7 mouse cellular contexts compared by ENCODE assay signal in the genomic region with DNA sequence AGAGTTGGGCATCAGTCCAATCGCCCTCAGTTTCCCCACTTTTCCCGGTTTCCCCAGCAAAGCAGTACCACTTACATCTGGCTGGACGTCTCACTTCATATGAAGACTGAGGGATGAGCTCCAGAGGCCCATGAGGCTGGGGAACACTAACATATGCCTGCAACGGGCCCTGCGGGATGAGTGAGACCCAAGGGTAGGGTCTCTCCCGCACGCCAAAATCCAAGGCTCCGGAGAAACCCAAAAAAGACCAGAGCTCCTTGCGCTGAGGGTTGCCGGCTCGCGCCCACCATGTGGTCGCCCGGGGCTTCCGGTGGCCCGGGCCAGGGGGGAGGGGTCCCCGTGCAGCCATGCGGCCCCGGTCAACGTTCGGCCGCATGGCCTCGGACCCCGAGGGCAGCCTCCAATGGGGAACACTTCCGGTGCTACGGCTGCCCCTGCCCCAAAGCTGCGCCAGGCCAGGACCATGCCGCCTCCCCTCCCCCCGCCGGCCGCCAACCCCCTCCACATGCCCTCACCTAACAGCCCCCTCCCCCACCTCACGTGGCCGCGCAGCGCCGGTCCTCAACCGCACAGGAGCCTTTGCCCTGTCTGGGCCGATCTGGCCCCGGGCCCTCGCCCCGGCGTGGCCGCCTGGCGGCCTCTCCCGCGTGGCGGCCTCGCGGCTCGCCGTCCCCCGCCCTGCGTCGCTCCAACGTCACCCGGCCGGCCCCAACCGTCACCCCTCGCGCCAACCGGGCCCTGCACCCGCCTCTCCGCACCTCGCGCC. TPM values are rescaled to one million over a fixed set of nuclear protein-coding genes. Genes with fewer than 3 reads are reported as not detected.
DNase-seq lines count a peak whose midpoint lies in the region; ATAC-seq and TF ChIP-seq lines count a peak whose summit lies in the region.

No protein-coding gene starts in this region.

- TF ChIP-seq CTCF in spleen, adult 2 months (IDR thresholded peaks at IDR 0.05; ENCODE audit: extremely low read depth, insufficient read depth, insufficient read length, insufficient replicate concordance), result no peak
- no peak for TF ChIP-seq CTCF in bone marrow, adult 2 months (IDR thresholded peaks at IDR 0.05; ENCODE audit: control insufficient read depth, insufficient read depth, low read length)
- TF ChIP-seq CTCF in intestine, postnatal 0 days (IDR thresholded peaks at IDR 0.05; ENCODE audit: low read depth), result no peak; the same call in 1 of the 2 replicates

- H3K36me3 ChIP-seq in spleen, adult 2 months (ENCODE audit: control insufficient read depth, insufficient read depth, low read length), result peaks cover 28% of the 10 kb centered on the region
- H3K36me3 ChIP-seq in forebrain, embryonic 14.5 days (ENCODE audit: control insufficient read depth, insufficient read depth, low read length), result peaks cover 37% of the 10 kb centered on the region
- H3K36me3 ChIP-seq in intestine, postnatal 0 days (ENCODE audit: control insufficient read depth, insufficient read depth), result peaks cover 36% of the 10 kb centered on the region
- H3K36me3 ChIP-seq in liver, embryonic 15.5 days (replicated peaks), result peaks cover 41% of the 10 kb centered on the region
- peaks cover 33% of the 10 kb centered on the region for H3K36me3 ChIP-seq in stomach, embryonic 14.5 days (ENCODE audit: control insufficient read depth, insufficient read depth, low read length)

- peak overlapping the region; percentile 96 for H3K4me3 ChIP-seq in spleen, adult 2 months (ENCODE audit: extremely low read depth, insufficient read depth, insufficient read length)
- peak overlapping the region; percentile 86 for H3K4me3 ChIP-seq in bone marrow, adult 2 months (replicated peaks; ENCODE audit: control insufficient read depth, low read depth, low read length)
- peak overlapping the region; percentile 97 for H3K4me3 ChIP-seq in forebrain, embryonic 14.5 days (ENCODE audit: low read depth, low read length)
- H3K4me3 ChIP-seq in intestine, postnatal 0 days (ENCODE audit: low read depth, low read length), result peak overlapping the region; percentile 70
- H3K4me3 ChIP-seq in liver, embryonic 15.5 days (replicated peaks), result peak overlapping the region; percentile 88
- H3K4me3 ChIP-seq in stomach, embryonic 14.5 days (ENCODE audit: low read depth, low read length), result peak overlapping the region; percentile 98

- under 1% methylated on average over 41 of the region's 65 CpGs for WGBS in spleen, adult 2 months
- WGBS in bone marrow, adult 2 months, result under 1% methylated on average over 64 of the region's 65 CpGs
- WGBS in forebrain, embryonic 14.5 days, result under 1% methylated on average over 57 of the region's 65 CpGs
- under 1% methylated on average over 62 of the region's 65 CpGs for WGBS in intestine, postnatal 0 days
- under 1% methylated on average over 63 of the region's 65 CpGs for WGBS in liver, embryonic 15.5 days (ENCODE audit: insufficient replicate concordance)
- under 1% methylated on average over 60 of the region's 65 CpGs for WGBS in stomach, embryonic 14.5 days

- DNase-seq in spleen, adult 2 months (ENCODE audit: low read depth in 1 of 2, low spot score in 2 of 2), result peak in 1 of 2 experiments; percentile 46
- DNase-seq in spleen, adult 18-20 months, result no peak
- peak; percentile 28 for DNase-seq in forebrain, embryonic 14.5 days (ENCODE audit: low spot score)

- H3K9me3 ChIP-seq in forebrain, embryonic 14.5 days (replicated peaks; ENCODE audit: control insufficient read depth, low read length), result no peaks in the 10 kb centered on the region
- no peaks in the 10 kb centered on the region for H3K9me3 ChIP-seq in intestine, postnatal 0 days (ENCODE audit: control insufficient read depth)
- no peaks in the 10 kb centered on the region for H3K9me3 ChIP-seq in liver, embryonic 15.5 days (replicated peaks)
- no peaks in the 10 kb centered on the region for H3K9me3 ChIP-seq in stomach, embryonic 14.5 days (ENCODE audit: control insufficient read depth, low read depth, low read length)

- peak; percentile 11 for ATAC-seq in forebrain, embryonic 14.5 days
- peak; percentile 32 for ATAC-seq in intestine, postnatal 0 days
- peak; percentile 11 for ATAC-seq in liver, embryonic 15.5 days (ENCODE audit: insufficient read depth)
- peak; percentile 14 for ATAC-seq in stomach, embryonic 14.5 days (ENCODE audit: insufficient number of reproducible peaks, insufficient read depth, low FRiP score, low read depth)

- peak overlapping the region; percentile 93 for H3K9ac ChIP-seq in forebrain, embryonic 14.5 days (ENCODE audit: low read length)
- H3K9ac ChIP-seq in intestine, postnatal 0 days (ENCODE audit: low read depth, low read length), result peak overlapping the region; percentile 87
- peak overlapping the region; percentile 97 for H3K9ac ChIP-seq in liver, embryonic 15.5 days
- H3K9ac ChIP-seq in stomach, embryonic 14.5 days (replicated peaks; ENCODE audit: low read depth, low read length), result peak overlapping the region; percentile 97

- peaks cover 7% of the 10 kb centered on the region; the same call in 1 of the 2 replicates for H3K4me1 ChIP-seq in spleen, adult 2 months (ENCODE audit: control insufficient read depth, insufficient read depth, insufficient read length)
- no peaks in the 10 kb centered on the region; the same call in 1 of the 2 replicates for H3K4me1 ChIP-seq in bone marrow, adult 2 months (ENCODE audit: control insufficient read depth, insufficient read depth, low read length)
- peaks cover 16% of the 10 kb centered on the region for H3K4me1 ChIP-seq in forebrain, embryonic 14.5 days (ENCODE audit: control insufficient read depth, insufficient read depth, low read length)
- 0 out of 2 replicates have a peak, but pooled peaks cover 5% of the 10 kb centered on the region for H3K4me1 ChIP-seq in intestine, postnatal 0 days (replicated peaks; ENCODE audit: control insufficient read depth, insufficient read depth, low read length)
- peaks cover 65% of the 10 kb centered on the region for H3K4me1 ChIP-seq in liver, embryonic 15.5 days (replicated peaks)
- H3K4me1 ChIP-seq in stomach, embryonic 14.5 days (ENCODE audit: control insufficient read depth, insufficient read depth, low read length), result peaks cover 25% of the 10 kb centered on the region

- H3K4me2 ChIP-seq in forebrain, embryonic 14.5 days (ENCODE audit: low read length), result peak overlapping the region; percentile 96
- peak overlapping the region; percentile 94 for H3K4me2 ChIP-seq in intestine, postnatal 0 days (replicated peaks; ENCODE audit: low read depth)
- peak overlapping the region; percentile 90 for H3K4me2 ChIP-seq in liver, embryonic 15.5 days
- peak overlapping the region; percentile 44 for H3K4me2 ChIP-seq in stomach, embryonic 14.5 days (replicated peaks; ENCODE audit: low read depth, low read length)

- no peaks in the 10 kb centered on the region for H3K27me3 ChIP-seq in spleen, adult 2 months (ENCODE audit: control insufficient read depth, insufficient read depth, low read length)
- H3K27me3 ChIP-seq in forebrain, embryonic 14.5 days (replicated peaks; ENCODE audit: control insufficient read depth, insufficient read depth, low read length), result no peaks in the 10 kb centered on the region
- H3K27me3 ChIP-seq in intestine, postnatal 0 days (replicated peaks; ENCODE audit: control insufficient read depth, insufficient read depth, low read length), result no peaks in the 10 kb centered on the region
- no peaks in the 10 kb centered on the region for H3K27me3 ChIP-seq in liver, embryonic 15.5 days
- H3K27me3 ChIP-seq in stomach, embryonic 14.5 days (ENCODE audit: control insufficient read depth, insufficient read depth, low read length), result no peaks in the 10 kb centered on the region

- H3K27ac ChIP-seq in spleen, adult 2 months (ENCODE audit: insufficient read depth, low read length), result peak overlapping the region; percentile 98
- H3K27ac ChIP-seq in bone marrow, adult 2 months (ENCODE audit: control insufficient read depth, insufficient read depth, low read depth, low read length, poor library complexity), result peak overlapping the region; percentile 95
- H3K27ac ChIP-seq in forebrain, embryonic 14.5 days (ENCODE audit: low read depth, low read length), result peak overlapping the region; percentile 93
- H3K27ac ChIP-seq in intestine, postnatal 0 days (ENCODE audit: low read depth, low read length), result peak overlapping the region; percentile 98
- H3K27ac ChIP-seq in liver, embryonic 15.5 days (replicated peaks), result peak overlapping the region; percentile 97
- peak overlapping the region; percentile 96 for H3K27ac ChIP-seq in stomach, embryonic 14.5 days (ENCODE audit: low read length)

- no peak for TF ChIP-seq POLR2A in spleen, adult 2 months (IDR thresholded peaks at IDR 0.05; ENCODE audit: low read depth, low read length)
- TF ChIP-seq POLR2A in bone marrow, adult 2 months (IDR thresholded peaks at IDR 0.05; ENCODE audit: borderline replicate concordance, control insufficient read depth, low read depth, low read length), result no peak; the same call in 1 of the 2 replicates

RNA-seq across cellular contexts. Expression of a gene that starts 1.3 kb away (rescaled TPM):
- 219 and 257 TPM in 2 replicates for polyA plus RNA-seq in spleen, adult 2 months (2012; rRNA removed)
- polyA plus RNA-seq in bone marrow, adult 2 months (2011; ENCODE audit: insufficient read depth, insufficient read length, low replicate concordance, missing spikeins), result 378 and 387 TPM in 2 replicates
- polyA plus RNA-seq in forebrain, embryonic 14.5 days (2014; fragmentation: Nextera tagmentation; extraction: Ambion mirVana), result 1,251 and 1,277 TPM in 2 replicates
- polyA plus RNA-seq in intestine, postnatal 0 days (2015; fragmentation: Nextera tagmentation; extraction: Ambion mirVana), result 716 and 774 TPM in 2 replicates
- 1,245 and 1,257 TPM in 2 replicates for polyA plus RNA-seq in liver, embryonic 15.5 days (2015; fragmentation: Nextera tagmentation; extraction: Ambion mirVana)
- polyA plus RNA-seq in stomach, embryonic 14.5 days (2014; fragmentation: Nextera tagmentation; extraction: Ambion mirVana), result 1,510 and 1,553 TPM in 2 replicates

RNA-seq across cellular contexts. Expression of a gene that starts 6.8 kb away (rescaled TPM):
- polyA plus RNA-seq in spleen, adult 2 months (2012; rRNA removed), result 119 and 145 TPM in 2 replicates
- 120 and 203 TPM in 2 replicates for polyA plus RNA-seq in bone marrow, adult 2 months (2011; ENCODE audit: insufficient read depth, insufficient read length, low replicate concordance, missing spikeins)
- 62.9 and 67.8 TPM in 2 replicates for polyA plus RNA-seq in forebrain, embryonic 14.5 days (2014; fragmentation: Nextera tagmentation; extraction: Ambion mirVana)
- 40.4 and 42.3 TPM in 2 replicates for polyA plus RNA-seq in intestine, postnatal 0 days (2015; fragmentation: Nextera tagmentation; extraction: Ambion mirVana)
- polyA plus RNA-seq in liver, embryonic 15.5 days (2015; fragmentation: Nextera tagmentation; extraction: Ambion mirVana), result 90.6 and 98.4 TPM in 2 replicates
- 71.3 and 80.0 TPM in 2 replicates for polyA plus RNA-seq in stomach, embryonic 14.5 days (2014; fragmentation: Nextera tagmentation; extraction: Ambion mirVana)

RNA-seq across cellular contexts. Expression of a gene that starts 15.1 kb away (rescaled TPM):
- polyA plus RNA-seq in spleen, adult 2 months (2012; rRNA removed), result 0.36 TPM in 2 replicates
- 1.2 and 1.5 TPM in 2 replicates for polyA plus RNA-seq in bone marrow, adult 2 months (2011; ENCODE audit: insufficient read depth, insufficient read length, low replicate concordance, missing spikeins)
- 3.9 and 4.0 TPM in 2 replicates for polyA plus RNA-seq in forebrain, embryonic 14.5 days (2014; fragmentation: Nextera tagmentation; extraction: Ambion mirVana)
- 0.42 and 0.43 TPM in 2 replicates for polyA plus RNA-seq in intestine, postnatal 0 days (2015; fragmentation: Nextera tagmentation; extraction: Ambion mirVana)
- polyA plus RNA-seq in liver, embryonic 15.5 days (2015; fragmentation: Nextera tagmentation; extraction: Ambion mirVana), result not detected in 2 replicates
- polyA plus RNA-seq in stomach, embryonic 14.5 days (2014; fragmentation: Nextera tagmentation; extraction: Ambion mirVana), result 6.6 and 8.9 TPM in 2 replicates

RNA-seq across cellular contexts. Expression of a gene that starts 19.6 kb away (rescaled TPM):
- polyA plus RNA-seq in spleen, adult 2 months (2012; rRNA removed), result 43.3 and 45.2 TPM in 2 replicates
- polyA plus RNA-seq in bone marrow, adult 2 months (2011; ENCODE audit: insufficient read depth, insufficient read length, low replicate concordance, missing spikeins), result 25.7 and 38.2 TPM in 2 replicates
- 16.7 and 23.8 TPM in 2 replicates for polyA plus RNA-seq in forebrain, embryonic 14.5 days (2014; fragmentation: Nextera tagmentation; extraction: Ambion mirVana)
- polyA plus RNA-seq in intestine, postnatal 0 days (2015; fragmentation: Nextera tagmentation; extraction: Ambion mirVana), result 9.7 and 10.3 TPM in 2 replicates
- polyA plus RNA-seq in liver, embryonic 15.5 days (2015; fragmentation: Nextera tagmentation; extraction: Ambion mirVana), result 2.7 and 3.1 TPM in 2 replicates
- polyA plus RNA-seq in stomach, embryonic 14.5 days (2014; fragmentation: Nextera tagmentation; extraction: Ambion mirVana), result 12.6 and 12.7 TPM in 2 replicates

RNA-seq across cellular contexts. Expression of a gene that starts 19.7 kb away (rescaled TPM):
- 0.48 and 0.51 TPM in 2 replicates for polyA plus RNA-seq in spleen, adult 2 months (2012; rRNA removed)
- polyA plus RNA-seq in bone marrow, adult 2 months (2011; ENCODE audit: insufficient read depth, insufficient read length, low replicate concordance, missing spikeins), result 2.7 and 5.6 TPM in 2 replicates
- polyA plus RNA-seq in forebrain, embryonic 14.5 days (2014; fragmentation: Nextera tagmentation; extraction: Ambion mirVana), result 15.0 and 18.6 TPM in 2 replicates
- polyA plus RNA-seq in intestine, postnatal 0 days (2015; fragmentation: Nextera tagmentation; extraction: Ambion mirVana), result 3.5 and 3.8 TPM in 2 replicates
- 0.89 and 1.0 TPM in 2 replicates for polyA plus RNA-seq in liver, embryonic 15.5 days (2015; fragmentation: Nextera tagmentation; extraction: Ambion mirVana)
- polyA plus RNA-seq in stomach, embryonic 14.5 days (2014; fragmentation: Nextera tagmentation; extraction: Ambion mirVana), result 8.5 and 10.4 TPM in 2 replicates

Comparison
In these comparisons a context has a peak if more than half of its experiments do, and no peak if none do; other contexts are left out.
1. H3K4me2 ChIP-seq: peak in every context shown above with its lines; median percentile 96 in forebrain, embryonic 14.5 days; 94 in intestine, postnatal 0 days; 90 in liver, embryonic 15.5 days; 44 in stomach, embryonic 14.5 days.